Mouse (Mus musculus): ENCODE measurements around the gene Cacna1c. TPM values are rescaled to one million over a fixed set of nuclear protein-coding genes. Genes with fewer than 3 reads are reported as not detected.

Cacna1c gene
- polyA plus RNA-seq, 1 experiment from 2014 or later: 4.7 TPM

DNA sequence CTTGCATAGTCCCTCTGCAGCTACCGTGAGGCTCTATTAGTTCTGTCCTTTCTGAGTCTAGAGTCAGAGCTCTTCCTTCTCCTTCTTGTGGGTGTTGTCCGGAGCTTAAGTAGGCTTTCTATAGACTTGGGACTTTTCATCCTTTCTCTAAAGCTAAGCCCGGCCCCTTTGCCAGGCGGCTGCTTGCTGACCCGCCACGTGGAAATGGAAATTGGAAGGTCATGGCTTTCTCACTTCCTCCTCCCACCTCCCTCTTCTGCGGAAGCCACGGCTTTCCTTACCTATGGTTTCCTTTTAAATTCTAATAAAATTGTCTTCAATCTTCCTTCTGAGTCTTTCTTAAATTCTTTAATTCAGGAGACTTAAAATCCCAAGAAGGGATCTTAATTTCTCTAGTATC is 148.9 kb downstream of the Cacna1c start:
- H3K9ac ChIP-seq (ENCODE audit: low read depth, low read length): no peak overlapping the region
- H3K36me3 ChIP-seq (ENCODE audit: control insufficient read depth, insufficient read depth, low read length): no peaks in the 10 kb centered on the region
- H3K9me3 ChIP-seq (ENCODE audit: control insufficient read depth, low read length): no peaks in the 10 kb centered on the region
- 71% methylated on average over 8 of the region's 8 CpGs for WGBS
- no peak overlapping the region for H3K27ac ChIP-seq (ENCODE audit: low read depth, low read length)
- H3K27me3 ChIP-seq (replicated peaks; ENCODE audit: control insufficient read depth, insufficient read depth, low read length): no peaks in the 10 kb centered on the region
- no peak overlapping the region for H3K4me3 ChIP-seq (ENCODE audit: low read length)
- ATAC-seq: no peak
- H3K4me2 ChIP-seq (ENCODE audit: low read length): no peak overlapping the region
- H3K4me1 ChIP-seq (ENCODE audit: control insufficient read depth, insufficient read depth, low read depth, low read length): no peaks in the 10 kb centered on the region; the same call in 1 of the 2 replicates

- Histone ChIP-seq H3K9ac (ENCODE audit: low read depth, low read length) (no peak overlapping the region), H3K27ac (ENCODE audit: low read depth, low read length) (no peak overlapping the region), H3K9me3 (ENCODE audit: control insufficient read depth, low read length) (no peaks in the 10 kb centered on the region), H3K36me3 (ENCODE audit: control insufficient read depth, insufficient read depth, low read length) (no peaks in the 10 kb centered on the region), H3K27me3 (replicated peaks; ENCODE audit: control insufficient read depth, insufficient read depth, low read length) (no peaks in the 10 kb centered on the region), H3K4me2 (ENCODE audit: low read length) (no peak overlapping the region), H3K4me3 (ENCODE audit: low read length) (no peak overlapping the region), H3K4me1 (ENCODE audit: control insufficient read depth, insufficient read depth, low read depth, low read length) (peaks cover 4% of the 10 kb centered on the region)
- WGBS: 78% methylated on average over 7 of the region's 7 CpGs
- ATAC-seq: no peak
These were observed 150.7 kb downstream of the Cacna1c start for GRCm38 (mm10) chr6:119045498-119045897.

DNA sequence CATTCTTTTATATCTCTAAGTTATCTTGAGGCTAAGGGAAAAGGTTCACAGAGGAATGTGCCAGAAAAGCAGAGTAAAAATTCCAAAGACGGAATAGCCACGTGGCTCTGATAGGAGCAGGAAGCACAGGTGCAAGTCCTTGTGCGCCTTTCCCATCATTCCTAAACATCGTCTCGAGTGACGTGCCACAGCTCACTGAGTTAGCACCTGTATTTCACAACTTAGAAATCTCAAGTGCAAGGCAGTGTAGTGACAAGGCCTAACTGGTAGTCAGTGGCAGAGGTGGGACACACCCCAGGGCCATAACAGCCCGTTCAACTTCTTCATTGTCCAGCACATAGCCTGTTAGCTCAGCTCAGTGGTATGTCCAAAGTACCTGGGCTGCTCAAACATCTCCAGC is 152.1 kb downstream of the Cacna1c start:
- no peaks in the 10 kb centered on the region for H3K27me3 ChIP-seq (replicated peaks; ENCODE audit: control insufficient read depth, insufficient read depth, low read length)
- no peaks in the 10 kb centered on the region for H3K36me3 ChIP-seq (ENCODE audit: control insufficient read depth, insufficient read depth, low read length)
- ATAC-seq: no peak
- no peak overlapping the region for H3K4me2 ChIP-seq (ENCODE audit: low read length)
- 87% methylated on average over 7 of the region's 7 CpGs for WGBS
- H3K27ac ChIP-seq (ENCODE audit: low read depth, low read length): no peak overlapping the region
- no peak overlapping the region for H3K9ac ChIP-seq (ENCODE audit: low read depth, low read length)
- no peaks in the 10 kb centered on the region for H3K9me3 ChIP-seq (ENCODE audit: control insufficient read depth, low read length)
- H3K4me1 ChIP-seq (ENCODE audit: control insufficient read depth, insufficient read depth, low read depth, low read length): peaks cover 13% of the 10 kb centered on the region
- no peak overlapping the region for H3K4me3 ChIP-seq (ENCODE audit: low read length)

GRCm38 (mm10) chr6:119042803-119043202 is 153.4 kb downstream of the Cacna1c start:
- Histone ChIP-seq H3K4me2 (ENCODE audit: low read length) (no peak overlapping the region), H3K27ac (ENCODE audit: low read depth, low read length) (no peak overlapping the region), H3K4me3 (ENCODE audit: low read length) (no peak overlapping the region), H3K9ac (ENCODE audit: low read depth, low read length) (no peak overlapping the region), H3K36me3 (ENCODE audit: control insufficient read depth, insufficient read depth, low read length) (no peaks in the 10 kb centered on the region), H3K9me3 (ENCODE audit: control insufficient read depth, low read length) (no peaks in the 10 kb centered on the region), H3K4me1 (ENCODE audit: control insufficient read depth, insufficient read depth, low read depth, low read length) (peaks cover 18% of the 10 kb centered on the region), H3K27me3 (replicated peaks; ENCODE audit: control insufficient read depth, insufficient read depth, low read length) (no peaks in the 10 kb centered on the region)
- ATAC-seq: no peak
- WGBS: 84% methylated on average over 3 of the region's 3 CpGs

DNA sequence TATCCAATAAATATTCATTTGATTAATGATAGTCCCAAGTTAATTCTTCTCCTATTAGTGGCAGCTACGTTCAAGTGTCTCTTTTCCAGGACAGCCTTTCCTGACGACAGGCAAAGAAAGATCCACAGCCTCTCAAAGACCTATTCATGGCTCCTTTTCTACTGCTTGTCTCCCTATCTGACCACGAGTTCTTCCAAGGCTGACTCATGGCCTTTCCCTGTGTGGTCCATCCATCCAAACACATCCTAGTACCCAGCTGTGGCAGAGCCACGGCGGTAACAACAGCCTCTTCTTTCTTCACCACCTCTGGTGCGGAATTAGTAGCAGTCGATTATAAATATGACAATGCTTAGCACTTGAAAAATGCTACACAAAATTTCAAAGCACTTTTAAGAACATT is 155.3 kb downstream of the Cacna1c start:
- no peaks in the 10 kb centered on the region for H3K9me3 ChIP-seq (ENCODE audit: control insufficient read depth, low read length)
- no peak overlapping the region for H3K4me3 ChIP-seq (ENCODE audit: low read length)
- peaks cover 18% of the 10 kb centered on the region for H3K4me1 ChIP-seq (ENCODE audit: control insufficient read depth, insufficient read depth, low read depth, low read length)
- H3K36me3 ChIP-seq (ENCODE audit: control insufficient read depth, insufficient read depth, low read length): no peaks in the 10 kb centered on the region
- 63% methylated on average over 7 of the region's 7 CpGs for WGBS
- H3K27me3 ChIP-seq (replicated peaks; ENCODE audit: control insufficient read depth, insufficient read depth, low read length): no peaks in the 10 kb centered on the region
- H3K4me2 ChIP-seq (ENCODE audit: low read length): no peak overlapping the region
- no peak for ATAC-seq
- no peak overlapping the region for H3K27ac ChIP-seq (ENCODE audit: low read depth, low read length)
- no peak overlapping the region for H3K9ac ChIP-seq (ENCODE audit: low read depth, low read length)

DNA sequence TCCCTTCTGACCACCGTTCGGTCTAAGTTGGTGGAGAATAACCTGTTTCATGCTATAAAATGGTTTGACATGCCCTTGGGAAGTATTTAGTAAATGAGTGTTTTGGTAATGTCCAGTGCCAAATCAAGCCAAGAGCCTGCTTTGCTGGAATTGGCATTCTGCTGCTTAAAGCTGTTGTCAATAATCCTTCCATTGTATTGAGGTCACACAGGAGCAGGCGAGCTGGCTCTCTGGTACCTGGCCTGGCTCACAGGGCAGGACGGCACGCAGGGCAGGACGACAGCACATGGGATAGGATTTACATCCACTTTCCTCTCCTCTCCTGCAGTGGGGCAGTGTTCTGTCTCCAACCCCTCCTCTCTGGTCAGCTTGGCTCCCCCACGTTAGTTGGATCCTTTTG is 156.4 kb downstream of the Cacna1c start:
- H3K9me3 ChIP-seq (ENCODE audit: control insufficient read depth, low read length): no peaks in the 10 kb centered on the region
- H3K9ac ChIP-seq (ENCODE audit: low read depth, low read length): no peak overlapping the region
- 80% methylated on average over 7 of the region's 7 CpGs for WGBS
- H3K27me3 ChIP-seq (replicated peaks; ENCODE audit: control insufficient read depth, insufficient read depth, low read length): no peaks in the 10 kb centered on the region
- no peak for ATAC-seq
- H3K27ac ChIP-seq (ENCODE audit: low read depth, low read length): no peak overlapping the region
- no peak overlapping the region for H3K4me2 ChIP-seq (ENCODE audit: low read length)
- no peaks in the 10 kb centered on the region for H3K36me3 ChIP-seq (ENCODE audit: control insufficient read depth, insufficient read depth, low read length)
- H3K4me1 ChIP-seq (ENCODE audit: control insufficient read depth, insufficient read depth, low read depth, low read length): peaks cover 18% of the 10 kb centered on the region
- no peak overlapping the region for H3K4me3 ChIP-seq (ENCODE audit: low read length)

- Histone ChIP-seq H3K4me2 (ENCODE audit: low read length) (no peak overlapping the region), H3K36me3 (ENCODE audit: control insufficient read depth, insufficient read depth, low read length) (no peaks in the 10 kb centered on the region), H3K27ac (ENCODE audit: low read depth, low read length) (no peak overlapping the region), H3K9me3 (ENCODE audit: control insufficient read depth, low read length) (no peaks in the 10 kb centered on the region), H3K4me1 (ENCODE audit: control insufficient read depth, insufficient read depth, low read depth, low read length) (peaks cover 18% of the 10 kb centered on the region), H3K27me3 (replicated peaks; ENCODE audit: control insufficient read depth, insufficient read depth, low read length) (no peaks in the 10 kb centered on the region), H3K4me3 (ENCODE audit: low read length) (no peak overlapping the region), H3K9ac (ENCODE audit: low read depth, low read length) (no peak overlapping the region)
- no peak for ATAC-seq
- 65% methylated on average over 5 of the region's 5 CpGs for WGBS
These were observed 156.9 kb downstream of the Cacna1c start for GRCm38 (mm10) chr6:119039293-119039692.

DNA sequence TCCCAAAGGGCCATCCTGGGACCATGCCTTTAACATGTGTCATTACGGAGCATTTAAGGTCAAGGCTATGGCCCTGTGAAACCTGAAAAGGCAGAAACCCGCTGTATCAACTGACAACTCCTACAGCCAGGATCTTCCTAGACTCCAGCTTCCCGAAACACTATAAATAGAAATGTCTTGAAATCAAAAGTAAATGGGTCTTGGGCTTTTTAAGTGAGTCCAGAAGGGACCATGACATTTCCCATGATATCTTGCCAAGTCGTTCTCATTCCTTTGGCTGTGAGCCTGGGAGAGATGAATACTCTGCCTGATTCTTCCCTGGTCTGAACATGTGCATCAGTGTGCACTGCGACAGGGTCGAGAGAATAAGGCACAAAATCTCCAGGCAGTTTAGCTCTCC is 158.4 kb downstream of the Cacna1c start:
- peaks cover 18% of the 10 kb centered on the region for H3K4me1 ChIP-seq (ENCODE audit: control insufficient read depth, insufficient read depth, low read depth, low read length)
- ATAC-seq: 0 out of 2 replicates have a peak, but pooled peaks have one; percentile 48
- no peaks in the 10 kb centered on the region for H3K36me3 ChIP-seq (ENCODE audit: control insufficient read depth, insufficient read depth, low read length)
- no peaks in the 10 kb centered on the region for H3K27me3 ChIP-seq (replicated peaks; ENCODE audit: control insufficient read depth, insufficient read depth, low read length)
- no peaks in the 10 kb centered on the region for H3K9me3 ChIP-seq (ENCODE audit: control insufficient read depth, low read length)
- H3K4me2 ChIP-seq (ENCODE audit: low read length): no peak overlapping the region
- H3K27ac ChIP-seq (ENCODE audit: low read depth, low read length): no peak overlapping the region
- no peak overlapping the region for H3K4me3 ChIP-seq (ENCODE audit: low read length)
- no peak overlapping the region for H3K9ac ChIP-seq (ENCODE audit: low read depth, low read length)
- 68% methylated on average over 6 of the region's 6 CpGs for WGBS

DNA sequence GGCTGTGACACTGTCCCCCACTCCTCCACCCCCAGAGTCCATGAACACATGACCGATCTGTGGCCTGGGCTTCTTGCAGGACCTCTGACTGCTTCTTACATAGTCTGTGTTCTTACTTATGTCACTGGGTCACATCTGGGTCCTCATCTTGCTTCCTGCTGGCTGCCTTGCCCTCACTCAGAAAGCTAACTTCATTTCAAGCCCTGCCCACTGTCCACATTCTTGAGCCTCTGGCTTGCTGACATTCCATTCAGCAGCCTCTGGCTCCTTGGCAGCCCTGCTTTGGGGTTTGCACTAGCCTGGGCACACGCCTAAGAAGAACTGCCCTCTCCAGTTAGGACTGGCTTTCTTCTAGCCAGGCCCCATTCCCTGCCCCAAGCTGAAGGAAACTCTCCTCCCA is 159.2 kb downstream of the Cacna1c start:
- no peak for ATAC-seq
- H3K27me3 ChIP-seq (replicated peaks; ENCODE audit: control insufficient read depth, insufficient read depth, low read length): no peaks in the 10 kb centered on the region
- 69% methylated on average over 2 of the region's 2 CpGs for WGBS

GRCm38 (mm10) chr6:119035361-119035760 is 160.9 kb downstream of the Cacna1c start:
- Histone ChIP-seq H3K36me3 (ENCODE audit: control insufficient read depth, insufficient read depth, low read length) (no peaks in the 10 kb centered on the region), H3K4me2 (ENCODE audit: low read length) (no peak overlapping the region), H3K4me3 (ENCODE audit: low read length) (no peak overlapping the region), H3K4me1 (ENCODE audit: control insufficient read depth, insufficient read depth, low read depth, low read length) (peaks cover 14% of the 10 kb centered on the region), H3K27ac (ENCODE audit: low read depth, low read length) (no peak overlapping the region), H3K9ac (ENCODE audit: low read depth, low read length) (no peak overlapping the region), H3K27me3 (replicated peaks; ENCODE audit: control insufficient read depth, insufficient read depth, low read length) (no peaks in the 10 kb centered on the region), H3K9me3 (ENCODE audit: control insufficient read depth, low read length) (no peaks in the 10 kb centered on the region)
- WGBS: 83% methylated on average over 6 of the region's 6 CpGs
- no peak for ATAC-seq

More for the DNA sequence above, 159.2 kb downstream of the Cacna1c start:
- H3K9ac ChIP-seq (ENCODE audit: low read depth, low read length): no peak overlapping the region
- H3K27ac ChIP-seq (ENCODE audit: low read depth, low read length): no peak overlapping the region
- peaks cover 18% of the 10 kb centered on the region for H3K4me1 ChIP-seq (ENCODE audit: control insufficient read depth, insufficient read depth, low read depth, low read length)
- no peak overlapping the region for H3K4me3 ChIP-seq (ENCODE audit: low read length)
- no peaks in the 10 kb centered on the region for H3K36me3 ChIP-seq (ENCODE audit: control insufficient read depth, insufficient read depth, low read length)
- no peaks in the 10 kb centered on the region for H3K9me3 ChIP-seq (ENCODE audit: control insufficient read depth, low read length)
- no peak overlapping the region for H3K4me2 ChIP-seq (ENCODE audit: low read length)

Data from hindbrain, embryonic 16.5 days (tissue).